Mouse (Mus musculus) cerebellum, postnatal 25 days (tissue): ENCODE data around the gene Iqschfp.
A peak's percentile ranks its signal among the peaks of the same experiment; 100 is the strongest.

Experiments used
- DNase-seq, 2 experiments: peaks; one replicate each; pipeline ENCODE4 v3.0.0; 2021; ENCODE audit warnings: mixed read lengths in 2 of 2

The Iqschfp gene

DNA sequence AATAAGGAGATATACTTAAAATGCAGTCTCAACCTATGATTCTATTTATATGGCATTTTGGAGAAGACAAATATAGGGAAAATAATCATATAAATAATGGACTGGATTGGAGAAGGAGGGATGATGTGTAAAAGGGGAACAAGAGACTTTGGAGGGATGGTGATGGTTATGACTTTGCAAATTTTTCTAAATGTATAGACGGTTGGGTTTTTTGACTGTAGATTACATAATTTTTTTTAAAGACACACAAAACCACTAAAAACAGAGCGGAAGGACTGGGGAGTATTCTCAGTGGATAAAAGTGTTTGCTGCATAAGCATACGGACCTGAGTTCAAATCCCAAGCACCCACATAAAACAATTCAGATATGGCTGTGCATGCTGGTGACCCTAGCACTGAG, 329.4 kb downstream of the Iqschfp start:
- DNase-seq: no peak

DNA sequence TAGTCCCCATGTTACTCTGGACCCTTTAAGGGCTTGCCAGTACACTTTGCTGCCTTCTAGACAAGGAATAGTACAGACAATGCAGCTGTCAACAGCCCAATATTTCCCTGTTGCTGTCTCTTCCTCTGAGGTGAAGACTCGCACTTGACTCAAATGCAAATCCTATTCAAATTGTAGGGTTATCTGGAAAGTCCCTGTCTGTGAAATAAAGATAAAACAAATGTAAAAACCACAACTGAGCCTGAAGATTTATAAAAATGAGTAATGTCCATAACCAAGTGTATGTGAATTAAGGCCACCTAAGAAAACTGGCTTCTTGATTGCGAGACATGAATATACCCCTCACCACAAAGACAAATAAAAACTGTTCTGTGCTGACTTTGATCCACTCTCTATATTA, 347.9 kb downstream of the Iqschfp start:
- no peak for DNase-seq

DNA sequence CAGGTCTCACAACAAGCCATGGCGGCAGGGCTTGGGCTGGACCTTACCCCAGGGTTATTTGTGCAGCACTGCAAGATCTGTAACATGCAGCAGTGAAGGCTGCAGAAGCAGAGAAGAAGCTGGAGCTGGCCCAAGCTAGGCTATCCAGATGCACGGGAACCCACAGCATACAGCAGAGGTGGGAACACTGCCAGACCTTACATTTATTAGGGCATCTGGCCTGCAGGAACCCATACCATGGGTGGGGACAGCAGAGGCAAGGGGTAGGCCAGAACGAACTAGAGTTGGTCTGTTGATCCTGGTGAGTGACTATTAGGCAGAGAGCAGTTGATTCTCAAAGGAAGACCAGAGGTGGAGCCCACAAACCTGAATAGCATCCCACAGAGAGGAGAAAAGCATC, 351.2 kb downstream of the Iqschfp start:
- DNase-seq: no peak

DNA sequence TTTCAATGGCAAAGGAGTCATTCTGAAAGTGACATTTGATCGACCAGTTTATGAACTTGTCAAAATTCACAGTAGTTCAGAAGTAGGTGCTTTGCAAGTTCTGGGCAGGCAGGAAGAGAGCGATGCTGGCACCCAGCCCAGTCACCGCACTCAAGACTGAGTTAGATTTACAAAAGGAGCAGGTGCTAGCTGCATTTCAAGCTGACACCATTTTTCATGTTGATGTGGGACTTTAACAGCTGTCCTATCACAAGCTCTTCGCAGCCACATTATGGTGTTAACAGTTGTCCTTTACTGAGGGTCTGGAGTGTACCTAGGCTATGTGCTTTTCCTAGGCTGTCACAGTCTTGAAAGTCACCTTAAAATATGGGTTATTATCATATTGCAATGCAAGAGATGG, 354.1 kb downstream of the Iqschfp start:
- peak in 1 of 2 experiments; percentile 15 for DNase-seq

DNA sequence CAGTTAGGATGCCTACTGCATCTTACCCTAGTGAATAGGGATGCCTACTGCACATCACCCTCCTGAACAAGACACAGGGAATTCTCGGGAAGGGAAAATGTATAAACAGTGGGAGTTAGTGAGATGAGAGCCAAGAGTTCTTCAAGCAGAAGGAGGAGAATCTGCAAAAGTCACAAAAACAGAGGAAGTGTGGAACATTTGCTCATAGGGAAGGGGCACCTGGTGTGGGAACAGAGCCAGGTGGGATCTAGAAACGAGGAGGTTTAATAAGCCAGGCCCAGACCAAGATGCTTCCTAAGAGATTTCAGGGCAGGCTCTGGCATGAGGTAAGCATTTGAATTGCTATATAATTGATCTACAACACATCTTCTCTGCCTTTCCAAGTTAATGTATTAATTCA, 358.6 kb downstream of the Iqschfp start:
- DNase-seq: no peak

DNA sequence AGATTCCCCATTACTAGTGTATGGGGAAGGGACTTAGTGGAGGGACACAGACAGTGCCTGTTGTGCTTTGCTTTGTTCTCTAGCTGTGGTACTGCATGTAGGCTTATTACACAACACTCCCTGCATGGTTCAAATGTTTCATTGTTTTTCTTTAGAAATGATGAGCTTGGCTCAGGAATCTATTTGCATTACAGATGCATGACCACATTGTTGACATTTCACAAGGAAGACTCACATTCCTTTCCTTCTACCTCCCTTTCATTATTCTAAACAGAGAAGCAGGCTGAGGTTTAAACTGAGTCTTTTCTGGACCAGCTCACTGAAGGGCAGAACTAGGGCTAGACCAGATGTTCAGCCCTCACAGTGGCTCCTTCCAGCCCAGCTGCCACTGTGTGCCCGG, 360.3 kb downstream of the Iqschfp start:
- no peak for DNase-seq

DNA sequence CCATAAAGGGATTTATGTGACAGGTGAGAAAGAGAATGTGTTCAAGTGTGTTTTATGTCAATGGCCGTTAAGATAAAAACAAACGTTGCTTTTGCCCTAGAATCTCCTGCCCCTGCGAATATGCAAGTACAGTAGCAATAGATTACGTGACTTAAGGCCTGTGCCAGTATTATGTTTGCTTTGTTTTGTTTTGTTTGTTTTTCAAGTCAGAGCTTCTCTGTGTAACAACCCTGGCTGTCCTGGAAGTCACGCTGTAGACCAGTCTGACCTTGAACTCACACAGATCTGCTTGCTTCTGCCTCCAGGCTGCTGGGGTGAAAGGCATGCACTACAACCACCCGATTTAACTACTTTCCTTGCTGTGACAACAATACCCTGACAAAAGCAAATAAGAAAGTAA, 370.3 kb downstream of the Iqschfp start:
- DNase-seq: no peak

DNA sequence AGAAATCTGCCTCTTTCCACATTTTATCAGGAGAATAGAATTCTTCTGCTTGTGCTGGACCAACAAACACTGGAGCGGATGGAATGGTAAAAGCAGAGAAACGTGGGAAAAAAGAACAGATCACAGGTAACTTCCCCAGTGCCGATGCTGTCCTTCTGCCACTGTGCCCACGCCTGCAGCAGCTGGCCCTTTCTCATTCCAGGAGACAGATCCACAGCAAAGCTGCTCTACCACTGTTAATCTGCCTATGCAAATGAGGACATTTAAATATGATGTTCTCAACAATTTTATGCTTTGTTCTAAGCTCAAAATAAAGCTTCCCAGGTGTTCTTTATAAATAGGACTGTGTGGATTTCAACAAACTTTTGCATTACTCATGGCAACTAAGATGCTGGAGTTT, 375.9 kb downstream of the Iqschfp start:
- no peak for DNase-seq

DNA sequence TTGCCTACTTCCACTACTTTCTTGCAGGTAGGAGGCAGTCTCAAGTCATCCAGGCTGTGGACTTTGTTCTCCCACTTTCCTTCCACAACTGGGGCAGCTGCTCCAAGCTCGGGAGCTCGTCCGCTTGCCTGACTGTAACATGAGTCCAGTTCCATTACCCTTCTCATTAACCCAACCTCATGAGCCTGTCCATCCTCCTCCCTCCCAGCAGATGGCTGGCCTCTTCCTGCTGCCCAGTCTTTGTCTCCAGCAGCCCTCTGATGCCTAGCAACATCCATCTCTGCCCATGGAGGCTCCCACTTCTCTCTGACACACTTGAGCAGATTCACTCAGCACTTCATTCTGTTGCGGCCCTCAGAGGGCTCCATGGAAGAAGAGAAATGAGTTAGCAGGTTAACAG, 377.2 kb downstream of the Iqschfp start:
- DNase-seq: no peak

DNA sequence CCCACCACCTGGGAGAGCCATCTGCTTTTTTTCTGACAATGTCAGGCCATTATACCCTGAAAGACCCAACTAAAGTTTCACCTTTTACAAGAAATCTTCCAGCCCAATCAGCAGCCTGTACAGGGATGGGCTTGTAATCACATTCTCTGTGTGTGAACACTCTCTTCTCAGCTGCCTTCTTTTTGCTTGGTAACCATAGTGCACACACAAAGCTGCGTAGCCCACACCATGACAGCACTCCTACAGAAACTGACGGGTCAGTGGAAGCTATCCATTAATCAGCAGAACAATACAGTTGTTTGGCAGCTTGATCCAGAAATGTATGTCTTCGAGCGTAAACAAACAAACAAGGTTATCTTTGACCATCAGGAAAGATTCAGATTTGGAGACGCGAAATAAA, 378.2 kb downstream of the Iqschfp start:
- no peak for DNase-seq

DNA sequence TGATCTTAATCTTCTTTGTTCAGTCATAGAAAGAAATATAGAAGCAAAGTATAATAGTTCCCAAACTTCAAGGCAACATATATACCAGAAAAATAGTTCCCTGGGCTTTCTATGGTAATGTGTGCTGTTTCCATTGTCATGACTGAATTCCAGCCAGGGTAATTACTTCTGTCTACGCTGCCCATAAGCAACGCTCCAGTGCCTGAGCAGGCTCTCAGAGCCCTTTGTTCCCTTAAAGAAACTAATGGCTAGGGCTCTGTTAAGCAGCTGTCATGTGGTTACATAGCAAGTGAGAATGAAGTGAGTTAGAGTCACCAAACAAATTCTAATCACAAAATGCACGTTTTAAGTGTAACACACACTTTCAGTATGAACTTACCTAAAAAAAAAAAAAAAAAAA, 379.4 kb downstream of the Iqschfp start:
- no peak for DNase-seq

DNA sequence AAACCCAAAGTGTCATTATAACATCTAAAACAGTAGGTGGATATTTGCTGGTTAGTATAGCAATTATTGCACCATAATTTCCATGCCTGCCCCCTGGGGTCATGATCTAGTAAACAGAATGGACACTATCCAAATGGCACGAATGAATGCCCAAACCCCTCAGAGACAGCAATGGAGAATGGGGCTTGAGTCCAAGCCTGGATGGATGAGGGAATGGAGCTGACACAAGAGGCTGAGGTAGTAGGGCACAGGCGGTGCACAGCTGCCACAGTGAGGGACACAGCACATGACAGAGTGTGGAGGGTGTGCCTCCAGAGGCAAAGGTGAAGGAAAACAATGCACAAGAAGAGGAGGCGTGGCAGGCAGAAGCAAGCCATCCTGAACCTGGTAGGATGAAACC, 379.8 kb downstream of the Iqschfp start:
- DNase-seq: no peak

DNA sequence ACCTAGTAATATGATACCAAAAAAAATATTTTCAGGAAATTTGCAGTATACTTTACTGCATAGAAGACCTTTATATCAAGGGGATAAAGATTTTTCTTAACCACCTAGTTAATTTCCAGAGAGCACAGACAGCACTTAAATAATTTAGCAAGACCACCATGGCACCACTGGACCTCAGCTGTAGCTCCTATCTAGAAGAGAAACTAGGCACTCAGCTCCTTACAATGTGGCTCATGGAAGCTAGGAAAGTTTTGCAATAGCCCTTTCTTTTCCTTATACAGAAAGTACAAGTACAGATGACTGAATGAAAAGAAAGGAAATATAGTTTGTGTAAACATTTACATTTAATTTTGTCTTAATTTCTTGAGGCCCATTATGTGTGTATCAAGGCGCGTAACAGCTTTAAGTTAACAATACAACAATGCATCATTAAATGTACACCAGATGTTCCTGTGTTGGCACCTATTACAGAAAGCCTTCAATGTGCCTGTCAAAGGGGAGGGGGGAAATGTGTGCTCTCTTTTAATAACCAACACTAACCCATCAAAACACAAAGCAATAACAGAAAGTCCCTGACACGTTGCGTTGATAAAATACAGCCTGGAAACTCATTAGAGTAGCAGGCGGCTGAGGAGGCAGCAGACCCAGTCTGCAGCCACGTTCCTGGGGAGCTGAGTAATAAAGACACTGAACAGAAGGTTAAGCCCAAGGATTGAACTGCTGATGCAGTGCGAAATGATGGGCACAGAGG, 391.0 kb downstream of the Iqschfp start:
- no peak for DNase-seq

DNA sequence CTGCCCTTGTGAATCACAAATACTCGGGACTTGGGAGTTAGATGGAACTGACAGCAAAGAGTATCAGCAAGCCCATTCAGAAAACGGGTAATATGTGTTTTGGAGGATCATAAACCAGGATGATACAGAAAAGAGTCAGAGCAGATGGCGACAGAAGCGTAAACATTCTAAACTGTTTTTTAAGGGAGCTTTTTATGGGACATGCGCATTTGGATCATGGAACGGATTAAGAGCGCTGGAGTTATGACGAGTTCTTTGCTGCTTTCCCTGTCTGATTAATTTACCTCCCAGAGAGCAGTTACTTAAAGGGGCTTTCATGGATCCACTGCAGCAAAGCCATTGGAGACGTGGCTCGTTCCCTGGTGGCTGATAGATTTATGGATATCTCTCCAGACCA, 391.6 kb downstream of the Iqschfp start:
- no peak for DNase-seq

DNA sequence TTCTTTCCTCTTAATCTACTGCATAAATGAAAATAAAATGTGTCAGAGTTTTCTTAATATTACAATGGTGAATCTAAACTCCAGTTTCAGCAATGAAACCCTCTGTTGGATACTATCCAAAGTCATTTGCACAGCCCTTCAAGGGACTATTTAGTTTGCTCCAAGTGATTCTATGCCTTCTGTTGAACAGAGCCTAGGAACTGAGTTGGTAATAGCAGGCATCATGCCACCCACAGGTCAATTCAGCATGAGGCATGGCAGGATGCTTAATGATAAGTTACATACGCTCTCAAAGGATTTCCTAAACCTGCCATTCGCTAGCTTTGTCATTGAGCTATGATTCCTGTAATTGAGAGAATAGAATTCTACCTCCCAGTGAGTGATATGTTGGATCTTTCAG, 392.5 kb downstream of the Iqschfp start:
- DNase-seq: no peak

DNA sequence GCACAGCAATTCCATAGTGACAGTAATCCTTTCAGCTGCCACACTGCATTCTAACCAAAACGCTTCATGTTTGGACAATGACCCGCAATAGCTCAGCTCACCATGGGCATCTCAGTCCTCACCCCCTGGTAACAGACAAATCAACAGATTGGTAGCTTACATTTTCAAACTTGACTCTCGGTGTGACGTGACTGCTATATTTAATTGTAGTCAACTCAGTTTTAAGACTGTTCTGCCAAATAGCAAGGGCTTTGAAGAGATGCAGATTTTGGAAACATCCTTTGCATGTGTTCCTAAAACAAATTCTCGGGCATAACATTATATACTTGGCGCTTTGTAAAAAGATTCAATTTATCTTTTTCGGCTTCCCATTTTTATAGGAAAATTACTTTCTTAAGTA, 404.7 kb downstream of the Iqschfp start:
- DNase-seq: no peak

DNA sequence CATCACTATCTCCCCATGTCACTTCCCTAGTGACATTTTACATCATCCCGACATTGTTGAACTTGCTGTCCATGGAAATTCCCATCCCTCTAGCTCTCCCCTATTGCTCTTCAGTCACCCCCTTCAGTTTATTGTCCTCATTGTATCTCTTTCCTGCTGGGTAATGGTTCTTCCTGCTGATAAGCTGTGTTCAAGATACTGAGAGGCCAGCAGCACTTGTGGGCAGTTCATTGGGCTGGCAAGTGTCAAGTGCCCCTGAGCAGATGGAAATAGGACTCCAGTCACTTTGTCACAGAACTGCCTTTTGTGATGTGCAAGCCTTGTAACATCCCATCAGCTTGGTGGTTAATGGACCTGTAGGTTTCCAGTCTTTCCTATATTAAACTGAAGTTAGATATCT, 413.6 kb downstream of the Iqschfp start:
- DNase-seq: no peak

DNA sequence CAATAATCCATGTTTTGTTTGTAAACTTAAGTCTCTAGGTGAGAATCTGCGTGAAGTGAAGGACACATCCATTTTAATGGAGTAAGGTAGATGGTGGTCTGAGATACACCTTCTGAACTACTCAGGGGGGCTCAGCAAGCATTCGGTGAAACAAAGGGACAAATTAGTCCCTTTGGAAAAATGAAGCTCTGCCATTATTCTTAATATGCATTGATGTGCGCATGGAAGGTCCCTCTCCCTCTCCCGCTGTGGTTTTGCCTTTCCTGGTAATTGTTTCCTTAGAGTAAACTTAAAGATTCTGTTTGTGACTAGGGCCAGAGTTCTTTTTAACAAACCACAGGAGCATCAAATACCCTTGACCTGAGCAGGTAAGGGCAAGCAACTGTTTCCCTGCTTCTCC, 414.7 kb downstream of the Iqschfp start:
- no peak for DNase-seq

DNA sequence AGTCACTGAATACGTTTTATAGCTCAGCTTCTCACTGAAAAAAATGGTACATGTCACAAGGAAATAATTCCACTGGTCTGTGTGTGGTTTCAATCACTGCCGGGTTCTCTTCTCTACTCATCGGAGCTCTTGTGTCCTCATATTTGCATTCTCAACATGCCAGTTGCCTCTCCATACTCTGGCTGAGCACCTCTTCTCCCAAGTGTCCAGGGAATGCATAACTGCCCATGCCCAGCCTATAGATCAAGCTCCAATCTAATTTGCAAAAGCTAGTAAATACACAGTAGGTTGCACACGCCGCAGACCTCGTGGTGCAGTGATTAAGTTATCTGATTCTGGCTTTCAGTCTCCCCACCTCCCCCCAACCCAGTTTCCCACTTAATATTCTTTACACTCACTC, 433.5 kb downstream of the Iqschfp start:
- DNase-seq: no peak

DNA sequence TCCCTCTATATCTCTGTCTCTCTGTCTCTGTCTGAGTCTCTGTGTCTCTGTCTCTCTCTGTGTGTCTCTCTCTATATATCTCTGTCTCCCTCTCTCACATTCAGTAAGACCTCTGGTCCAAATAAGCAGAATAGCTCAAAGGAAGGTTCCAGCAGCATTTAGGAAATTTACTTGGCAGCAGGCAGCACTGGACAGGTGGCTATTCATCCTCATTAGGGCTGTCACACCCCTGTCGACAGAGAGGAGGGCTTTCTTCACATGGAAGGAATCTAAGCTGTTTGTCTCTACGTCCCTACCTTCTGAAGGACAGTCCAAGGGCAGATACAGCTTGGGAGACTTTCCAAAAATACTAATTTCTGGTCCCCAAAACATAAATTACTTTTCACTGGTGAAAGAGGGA, 440.5 kb downstream of the Iqschfp start:
- peak; percentile 19 to 32 for DNase-seq

DNA sequence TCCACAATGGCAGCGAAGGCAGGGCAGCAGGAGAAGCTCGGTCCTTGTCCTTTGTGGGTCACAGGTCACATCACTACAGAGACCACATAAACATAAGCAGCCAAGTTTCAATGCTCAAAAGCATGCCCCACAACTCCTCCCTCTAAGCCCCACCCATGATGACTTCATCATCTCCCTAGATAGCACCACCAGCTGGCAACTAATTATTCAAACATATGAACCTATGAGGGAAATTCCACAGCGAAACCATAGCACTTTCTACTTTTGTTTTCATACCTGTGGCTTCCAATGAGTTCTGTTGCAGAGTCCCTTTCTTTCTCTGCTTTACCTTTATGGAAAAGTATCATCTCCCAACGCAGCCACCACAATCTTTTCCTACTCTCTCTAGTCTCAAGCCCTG, 443.5 kb downstream of the Iqschfp start:
- DNase-seq: no peak

DNA sequence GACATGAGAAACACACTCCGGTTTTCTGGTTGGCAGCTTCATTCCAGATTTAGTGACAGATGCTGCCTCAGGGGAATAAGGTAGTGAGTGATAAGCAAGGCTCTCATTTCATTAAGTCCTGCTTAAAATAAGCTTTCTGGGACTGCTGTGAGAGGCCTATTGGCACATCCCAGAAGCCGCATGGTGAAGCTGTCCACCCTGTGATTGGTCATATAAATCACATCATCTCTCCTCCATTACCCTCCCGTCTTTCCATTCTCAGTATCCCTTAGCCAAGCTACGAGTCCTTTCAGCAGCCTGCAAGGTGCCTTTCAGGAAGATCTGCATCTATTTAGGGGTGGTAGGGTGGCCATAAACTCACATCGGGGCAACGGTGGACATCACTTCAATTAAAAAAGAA, 458.6 kb downstream of the Iqschfp start:
- no peak for DNase-seq

DNA sequence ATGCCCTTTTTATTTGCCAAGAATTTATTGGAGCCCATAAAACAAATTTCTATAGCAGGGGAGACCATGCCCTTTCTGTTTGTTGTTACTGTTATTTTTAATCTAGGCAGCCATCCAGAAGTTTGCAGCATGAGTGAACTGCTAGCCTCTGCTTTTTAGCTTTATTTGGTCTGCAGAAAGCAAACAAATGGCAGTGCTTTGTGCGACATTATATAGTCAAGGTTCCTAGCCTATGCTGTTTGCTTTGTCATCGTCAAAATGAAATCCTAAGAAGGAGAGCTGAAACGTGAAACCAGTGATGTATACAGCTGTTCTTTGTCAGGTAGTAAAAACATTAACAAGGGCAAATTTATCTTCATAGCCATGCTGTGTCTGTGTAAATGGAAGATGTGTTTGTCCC, 459.4 kb downstream of the Iqschfp start:
- DNase-seq: no peak

DNA sequence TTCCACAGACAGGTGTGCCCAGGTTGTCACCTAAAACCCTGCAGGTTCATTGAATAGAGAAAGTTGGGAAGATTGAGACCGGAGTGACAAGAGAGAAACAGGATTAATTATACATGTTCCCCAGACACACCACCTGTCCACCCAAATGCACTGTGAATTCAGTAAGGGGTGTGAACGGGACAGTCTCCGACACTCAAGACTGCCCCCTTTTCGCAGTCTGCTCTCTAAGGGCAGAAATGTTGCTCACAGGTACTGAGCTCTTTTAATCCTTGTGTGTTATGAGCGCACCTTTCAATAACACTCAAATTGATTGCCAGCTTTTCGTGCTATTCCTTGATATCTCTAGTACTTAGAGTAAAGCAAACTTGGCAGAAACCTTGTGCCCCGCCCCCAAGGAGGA, 460.9 kb downstream of the Iqschfp start:
- DNase-seq: no peak

DNA sequence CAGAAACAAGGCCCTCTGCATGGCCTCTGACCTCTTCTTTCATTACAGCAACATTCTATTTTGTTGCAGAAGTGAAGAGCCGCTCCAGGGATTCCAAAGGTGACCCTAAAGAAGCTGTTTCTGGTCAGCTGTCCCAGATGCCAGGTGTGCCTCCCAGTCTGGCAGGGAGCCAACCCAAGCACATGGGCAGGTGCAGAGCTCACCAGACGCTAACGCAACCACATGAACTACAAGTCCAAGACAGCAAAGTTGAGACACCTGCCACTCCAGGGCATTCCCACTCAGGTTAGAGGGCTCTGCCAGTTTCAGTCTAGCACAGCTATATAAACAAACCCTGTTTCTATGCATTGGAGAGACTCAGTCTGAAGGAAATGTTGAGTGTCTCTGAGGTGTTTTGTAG, 461.5 kb downstream of the Iqschfp start:
- peak in 1 of 2 experiments; percentile 21 for DNase-seq

DNA sequence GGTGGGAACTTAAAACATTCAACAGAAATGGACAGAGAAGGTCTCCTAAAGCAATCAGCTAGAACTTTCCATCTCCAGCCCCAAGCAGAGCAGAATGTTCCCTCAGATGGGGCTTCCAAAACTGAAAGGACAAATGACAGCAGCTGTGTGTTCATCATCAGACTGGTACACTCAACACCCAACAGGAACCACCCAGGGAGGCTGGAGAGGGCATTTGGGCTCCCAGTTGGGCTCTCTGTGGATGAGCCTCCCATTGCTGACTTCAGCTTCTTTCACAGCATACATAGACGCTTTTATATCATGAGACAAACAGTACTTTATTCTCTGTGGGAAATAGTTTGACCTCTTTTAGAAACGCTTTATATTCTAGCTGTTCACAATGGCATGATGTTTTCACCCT, 464.5 kb downstream of the Iqschfp start:
- no peak for DNase-seq
